Mouse (Mus musculus): Measurements from ENCODE around the gene Slc41a1. TPM values are rescaled to one million over a fixed set of nuclear protein-coding genes. Genes with fewer than 3 reads are reported as not detected.

Gene Slc41a1
- polyA plus RNA-seq, 1 experiment = 73.5 TPM

DNA sequence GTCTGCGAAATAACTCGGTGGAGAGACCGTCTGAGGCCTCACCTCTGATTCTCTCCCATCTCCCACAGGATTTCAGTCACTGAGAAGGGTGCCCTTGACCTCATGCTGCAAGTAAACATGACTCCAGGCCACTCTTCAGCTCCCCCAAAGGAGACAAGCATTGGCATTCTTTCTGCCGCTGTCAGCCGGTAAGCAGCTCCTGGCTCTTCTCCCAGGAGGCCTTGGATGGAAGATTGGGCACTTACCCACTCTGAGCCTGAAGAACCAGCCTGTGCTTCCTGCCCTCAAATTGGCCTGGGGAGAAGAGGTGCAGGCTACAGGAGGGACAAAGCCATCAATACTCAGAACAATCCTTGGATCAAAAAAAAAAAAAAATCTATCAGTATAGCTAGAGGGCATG lies 24.6 kb upstream of the Slc41a1 start:
- no peak overlapping the region for H3K27ac ChIP-seq (ENCODE audit: control insufficient read depth, insufficient read depth, low read length)
- no peaks in the 10 kb centered on the region for H3K27me3 ChIP-seq (ENCODE audit: control insufficient read depth, insufficient read depth, low read length)
- no peak for DNase-seq
- no peaks in the 10 kb centered on the region for H3K4me1 ChIP-seq (replicated peaks; ENCODE audit: control insufficient read depth, insufficient read depth, low read length)
- no peak overlapping the region for H3K4me3 ChIP-seq (ENCODE audit: control insufficient read depth, insufficient read depth, low read length)
- no peaks in the 10 kb centered on the region for H3K36me3 ChIP-seq (ENCODE audit: control insufficient read depth, insufficient read depth, low read length)
- 93% methylated on average over 5 of the region's 5 CpGs for WGBS
- TF ChIP-seq CTCF (IDR thresholded peaks at IDR 0.05; ENCODE audit: borderline replicate concordance, control insufficient read depth, extremely low read depth, insufficient read depth, low read length, poor library complexity) (no peak), POLR2A (IDR thresholded peaks at IDR 0.05; ENCODE audit: control insufficient read depth, extremely low read depth, insufficient read depth, low read length, poor library complexity) (no peak)

DNA sequence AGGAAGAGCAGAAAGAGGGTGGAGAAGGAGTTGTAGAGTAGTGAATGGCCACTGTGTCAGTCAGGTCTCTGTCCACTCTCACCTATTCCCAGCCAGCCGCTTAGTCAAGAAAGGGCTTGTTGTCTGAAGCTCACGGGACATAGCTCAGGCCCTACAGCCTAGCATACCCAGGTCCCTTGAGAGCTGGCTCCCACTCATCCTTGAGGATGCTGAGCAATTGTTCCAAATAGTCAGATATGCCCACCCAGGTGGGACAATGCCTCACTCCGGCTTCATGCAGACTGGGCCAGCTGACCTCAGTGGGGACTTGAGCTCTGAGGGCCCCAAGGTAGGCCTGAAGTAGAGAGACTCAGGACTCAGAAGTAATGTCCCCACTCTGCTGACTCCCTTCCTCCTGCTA lies 23.1 kb upstream of the Slc41a1 start:
- no peaks in the 10 kb centered on the region for H3K4me1 ChIP-seq (replicated peaks; ENCODE audit: control insufficient read depth, insufficient read depth, low read length)
- no peaks in the 10 kb centered on the region for H3K27me3 ChIP-seq (ENCODE audit: control insufficient read depth, insufficient read depth, low read length)
- DNase-seq = no peak
- no peak overlapping the region for H3K4me3 ChIP-seq (ENCODE audit: control insufficient read depth, insufficient read depth, low read length)
- 99% methylated on average over 3 of the region's 3 CpGs for WGBS
- TF ChIP-seq POLR2A (IDR thresholded peaks at IDR 0.05; ENCODE audit: control insufficient read depth, extremely low read depth, insufficient read depth, low read length, poor library complexity) = no peak
- TF ChIP-seq CTCF (IDR thresholded peaks at IDR 0.05; ENCODE audit: borderline replicate concordance, control insufficient read depth, extremely low read depth, insufficient read depth, low read length, poor library complexity) = no peak
- no peaks in the 10 kb centered on the region for H3K36me3 ChIP-seq (ENCODE audit: control insufficient read depth, insufficient read depth, low read length)
- no peak overlapping the region for H3K27ac ChIP-seq (ENCODE audit: control insufficient read depth, insufficient read depth, low read length)

DNA sequence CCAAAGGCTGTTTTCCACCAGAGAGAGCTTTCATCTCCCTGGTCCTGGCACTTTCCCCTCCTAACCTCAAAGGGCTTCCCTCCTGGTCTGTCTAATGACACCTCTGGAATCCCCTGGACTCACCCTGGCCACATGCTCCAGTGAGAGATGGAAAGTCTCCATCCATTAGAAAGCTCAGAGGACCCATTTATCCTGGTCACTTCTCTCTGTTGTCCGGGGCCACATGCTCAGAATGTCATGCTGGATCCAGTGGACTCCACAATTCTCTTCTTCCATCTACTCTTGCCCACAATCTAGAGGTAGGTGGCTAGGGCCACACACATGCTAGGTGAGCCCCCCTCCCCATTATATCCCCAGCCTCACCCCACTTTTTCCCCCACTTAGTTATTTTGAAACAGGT lies 18.3 kb upstream of the Slc41a1 start:
- Histone ChIP-seq H3K4me3 (ENCODE audit: control insufficient read depth, insufficient read depth, low read length) (no peak overlapping the region), H3K27ac (ENCODE audit: control insufficient read depth, insufficient read depth, low read length) (no peak overlapping the region), H3K4me1 (replicated peaks; ENCODE audit: control insufficient read depth, insufficient read depth, low read length) (no peaks in the 10 kb centered on the region), H3K27me3 (ENCODE audit: control insufficient read depth, insufficient read depth, low read length) (no peaks in the 10 kb centered on the region), H3K36me3 (ENCODE audit: control insufficient read depth, insufficient read depth, low read length) (no peaks in the 10 kb centered on the region)
- DNase-seq = no peak
- TF ChIP-seq CTCF (IDR thresholded peaks at IDR 0.05; ENCODE audit: borderline replicate concordance, control insufficient read depth, extremely low read depth, insufficient read depth, low read length, poor library complexity) (no peak), POLR2A (IDR thresholded peaks at IDR 0.05; ENCODE audit: control insufficient read depth, extremely low read depth, insufficient read depth, low read length, poor library complexity) (no peak)
- 89% methylated on average over 1 of the region's 1 CpGs for WGBS

DNA sequence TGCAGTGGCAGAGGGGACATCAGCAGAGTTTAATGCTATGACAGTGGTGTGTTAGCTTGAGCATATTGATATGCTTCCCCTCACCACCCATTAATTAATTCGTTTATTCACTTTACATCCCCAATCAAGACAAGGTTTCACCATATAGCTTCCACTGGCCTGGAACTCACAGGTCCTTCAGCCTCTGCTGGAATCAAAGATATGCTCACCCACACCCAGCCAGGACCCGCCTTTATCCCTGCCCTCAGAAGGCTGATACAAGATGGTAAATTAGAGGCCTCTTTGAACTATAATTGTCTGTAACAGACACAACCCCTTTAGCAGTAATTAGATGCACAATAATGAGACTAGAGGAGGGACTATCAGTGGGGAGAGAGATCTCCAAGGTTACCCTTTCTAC lies 17.6 kb upstream of the Slc41a1 start:
- no peak for DNase-seq
- TF ChIP-seq POLR2A (IDR thresholded peaks at IDR 0.05; ENCODE audit: control insufficient read depth, extremely low read depth, insufficient read depth, low read length, poor library complexity) = no peak
- TF ChIP-seq CTCF (IDR thresholded peaks at IDR 0.05; ENCODE audit: borderline replicate concordance, control insufficient read depth, extremely low read depth, insufficient read depth, low read length, poor library complexity) = no peak
- Histone ChIP-seq H3K27me3 (ENCODE audit: control insufficient read depth, insufficient read depth, low read length) (no peaks in the 10 kb centered on the region), H3K27ac (ENCODE audit: control insufficient read depth, insufficient read depth, low read length) (no peak overlapping the region), H3K4me3 (ENCODE audit: control insufficient read depth, insufficient read depth, low read length) (no peak overlapping the region), H3K4me1 (replicated peaks; ENCODE audit: control insufficient read depth, insufficient read depth, low read length) (no peaks in the 10 kb centered on the region), H3K36me3 (ENCODE audit: control insufficient read depth, insufficient read depth, low read length) (no peaks in the 10 kb centered on the region)
- WGBS = 85% methylated on average over 2 of the region's 2 CpGs

DNA sequence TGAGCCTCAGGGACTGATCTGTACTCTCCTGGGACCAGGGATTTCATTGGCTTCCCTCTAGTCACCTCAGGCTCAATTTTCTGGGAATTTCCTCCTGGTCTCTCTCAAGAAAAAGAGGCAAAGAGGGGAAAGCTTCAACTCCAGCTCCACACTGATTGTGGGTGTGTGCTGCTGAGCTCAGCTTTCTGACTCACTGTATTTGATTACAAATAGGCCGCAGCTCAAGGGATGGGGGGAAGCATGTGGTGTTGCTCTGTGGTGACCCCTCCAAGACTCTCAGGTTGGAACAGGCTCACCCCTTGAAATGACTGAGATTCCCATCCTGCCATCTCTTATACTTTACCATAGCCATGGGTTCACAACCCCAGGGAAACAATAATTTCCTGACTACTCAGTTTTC lies 15.9 kb upstream of the Slc41a1 start:
- no peak overlapping the region for H3K4me3 ChIP-seq (ENCODE audit: control insufficient read depth, insufficient read depth, low read length)
- no peaks in the 10 kb centered on the region for H3K27me3 ChIP-seq (ENCODE audit: control insufficient read depth, insufficient read depth, low read length)
- no peaks in the 10 kb centered on the region for H3K4me1 ChIP-seq (replicated peaks; ENCODE audit: control insufficient read depth, insufficient read depth, low read length)
- no peaks in the 10 kb centered on the region for H3K36me3 ChIP-seq (ENCODE audit: control insufficient read depth, insufficient read depth, low read length)
- no peak overlapping the region for H3K27ac ChIP-seq (ENCODE audit: control insufficient read depth, insufficient read depth, low read length)
- 94% methylated on average over 1 of the region's 1 CpGs for WGBS
- TF ChIP-seq CTCF (IDR thresholded peaks at IDR 0.05; ENCODE audit: borderline replicate concordance, control insufficient read depth, extremely low read depth, insufficient read depth, low read length, poor library complexity) = no peak
- no peak for TF ChIP-seq POLR2A (IDR thresholded peaks at IDR 0.05; ENCODE audit: control insufficient read depth, extremely low read depth, insufficient read depth, low read length, poor library complexity)
- DNase-seq = no peak

DNA sequence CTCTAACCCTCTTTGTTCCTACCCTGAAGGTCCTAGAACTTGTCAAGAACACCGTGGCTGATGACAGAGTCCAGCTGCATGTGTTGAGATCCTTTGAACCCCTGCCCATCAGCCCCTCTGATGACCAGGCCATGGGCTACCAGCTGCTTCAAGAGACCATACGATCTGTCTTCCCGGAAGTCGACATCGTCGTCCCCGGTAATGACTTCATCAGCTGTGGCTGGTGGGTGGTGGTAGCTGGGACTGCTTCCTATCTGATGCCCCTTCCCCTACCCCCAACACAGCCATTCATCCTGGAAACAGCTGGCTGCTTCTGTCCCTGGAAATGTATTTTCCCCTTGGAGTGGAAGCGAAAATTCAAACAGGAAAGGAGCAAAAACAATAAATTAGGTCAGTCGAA lies 15.3 kb upstream of the Slc41a1 start:
- DNase-seq = no peak
- H3K4me1 ChIP-seq (replicated peaks; ENCODE audit: control insufficient read depth, insufficient read depth, low read length) = no peaks in the 10 kb centered on the region
- WGBS = 86% methylated on average over 9 of the region's 9 CpGs
- H3K36me3 ChIP-seq (ENCODE audit: control insufficient read depth, insufficient read depth, low read length) = no peaks in the 10 kb centered on the region
- H3K27ac ChIP-seq (ENCODE audit: control insufficient read depth, insufficient read depth, low read length) = no peak overlapping the region
- no peak for TF ChIP-seq POLR2A (IDR thresholded peaks at IDR 0.05; ENCODE audit: control insufficient read depth, extremely low read depth, insufficient read depth, low read length, poor library complexity)
- TF ChIP-seq CTCF (IDR thresholded peaks at IDR 0.05; ENCODE audit: borderline replicate concordance, control insufficient read depth, extremely low read depth, insufficient read depth, low read length, poor library complexity) = no peak
- H3K4me3 ChIP-seq (ENCODE audit: control insufficient read depth, insufficient read depth, low read length) = no peak overlapping the region
- no peaks in the 10 kb centered on the region for H3K27me3 ChIP-seq (ENCODE audit: control insufficient read depth, insufficient read depth, low read length)

DNA sequence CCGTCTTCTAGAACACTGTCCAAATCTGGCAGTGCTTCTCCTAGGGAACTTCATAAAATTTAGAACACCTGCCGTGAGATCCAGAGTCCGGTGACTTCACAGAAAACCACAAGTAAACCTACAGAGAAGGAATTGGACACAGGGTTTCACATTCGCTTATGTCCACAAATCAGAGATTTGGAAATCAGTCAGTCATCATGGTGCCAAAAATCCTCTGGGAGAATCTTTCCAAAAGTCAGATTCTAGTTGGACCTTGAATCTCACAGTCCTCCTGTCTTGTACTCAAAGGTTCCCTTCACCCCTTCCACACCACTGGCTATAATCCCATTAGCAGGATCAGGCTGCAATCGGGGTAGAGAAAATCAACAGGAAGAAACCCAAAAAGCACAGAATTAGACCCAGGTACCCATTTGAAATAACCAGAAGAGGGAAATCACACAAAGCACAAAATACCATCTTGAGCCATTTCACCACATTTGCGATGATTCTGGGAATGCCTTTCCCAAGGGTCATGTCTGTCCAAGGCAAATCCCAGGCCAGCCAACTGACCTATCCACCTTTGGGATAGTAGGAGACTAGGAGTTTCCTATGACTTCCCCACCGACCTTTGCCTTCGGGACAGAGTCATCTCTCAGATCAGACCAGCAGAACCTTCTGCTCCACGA lies 14.5 kb upstream of the Slc41a1 start:
- no peaks in the 10 kb centered on the region for H3K4me1 ChIP-seq (replicated peaks; ENCODE audit: control insufficient read depth, insufficient read depth, low read length)
- WGBS = 96% methylated on average over 9 of the region's 9 CpGs
- H3K27me3 ChIP-seq (ENCODE audit: control insufficient read depth, insufficient read depth, low read length) = no peaks in the 10 kb centered on the region
- no peak for DNase-seq
- H3K27ac ChIP-seq (ENCODE audit: control insufficient read depth, insufficient read depth, low read length) = no peak overlapping the region
- H3K4me3 ChIP-seq (ENCODE audit: control insufficient read depth, insufficient read depth, low read length) = no peak overlapping the region
- no peaks in the 10 kb centered on the region for H3K36me3 ChIP-seq (ENCODE audit: control insufficient read depth, insufficient read depth, low read length)
- TF ChIP-seq POLR2A (IDR thresholded peaks at IDR 0.05; ENCODE audit: control insufficient read depth, extremely low read depth, insufficient read depth, low read length, poor library complexity) (no peak), CTCF (IDR thresholded peaks at IDR 0.05; ENCODE audit: borderline replicate concordance, control insufficient read depth, extremely low read depth, insufficient read depth, low read length, poor library complexity) (no peak)

All from thymus, adult 2 months (tissue).